Mouse (Mus musculus): ENCODE results near the gene Parp16. TPM values are rescaled to one million over a fixed set of nuclear protein-coding genes. Genes with fewer than 3 reads are reported as not detected.
"Not testable (repeated sequence)": the region's sequence is repeated elsewhere in the genome, so short reads cannot be mapped to it uniquely, and the experiment has no call there.

Parp16 gene
- polyA plus RNA-seq, 1 experiment from 2014 or later = 5.7 TPM

DNA sequence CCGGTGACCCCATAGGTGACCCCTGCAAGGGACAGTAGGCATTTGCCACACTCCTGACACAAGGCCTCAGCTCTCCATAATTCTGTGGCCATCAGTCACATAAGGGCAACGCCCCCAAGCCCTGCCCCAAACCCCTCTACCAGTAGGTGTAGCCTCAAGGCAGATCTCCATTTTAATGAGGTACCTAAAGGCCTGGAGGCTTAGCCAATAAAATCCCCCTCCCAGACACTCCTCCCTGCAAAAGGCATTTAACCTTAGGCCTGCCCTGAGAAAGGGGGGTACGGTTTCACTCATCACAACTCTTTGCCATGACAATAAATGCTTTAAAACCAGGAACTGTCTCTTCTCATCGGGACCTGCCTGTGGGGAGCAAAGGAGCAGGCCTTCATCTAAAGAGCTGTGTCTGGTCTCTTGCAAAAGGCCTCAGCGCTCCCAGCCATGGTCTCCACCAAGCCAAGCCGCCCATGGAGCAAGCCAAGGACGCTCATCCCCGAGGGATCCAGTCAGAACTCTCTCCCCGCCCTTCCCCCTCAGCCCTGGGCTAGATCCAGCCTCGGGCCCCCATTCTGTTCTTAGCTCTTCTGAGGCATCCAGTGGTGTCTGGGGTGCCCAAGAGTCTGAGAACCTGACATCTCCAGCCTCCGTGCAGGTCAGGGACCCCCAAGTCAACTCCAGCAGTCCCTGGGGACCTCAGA lies 60.9 kb downstream of the Parp16 start:
- H3K27ac ChIP-seq = no peak overlapping the region
- H3K9ac ChIP-seq = no peak overlapping the region
- no peak overlapping the region for H3K4me3 ChIP-seq (replicated peaks)
- H3K4me1 ChIP-seq = no peaks in the 10 kb centered on the region
- no peak overlapping the region for H3K4me2 ChIP-seq
- ATAC-seq (ENCODE audit: low FRiP score) = no peak
- 0 out of 2 replicates have a peak, but pooled peaks cover 4% of the 10 kb centered on the region for H3K27me3 ChIP-seq
- WGBS = 66% methylated on average over 11 of the region's 11 CpGs
- H3K9me3 ChIP-seq = no peaks in the 10 kb centered on the region
- H3K36me3 ChIP-seq (replicated peaks) = no peaks in the 10 kb centered on the region

GRCm38 (mm10) chr9:65257218-65257910 lies 62.2 kb downstream of the Parp16 start:
- Histone ChIP-seq H3K4me3 (replicated peaks) (no peak overlapping the region), H3K4me1 (no peaks in the 10 kb centered on the region), H3K27ac (no peak overlapping the region), H3K36me3 (replicated peaks) (no peaks in the 10 kb centered on the region), H3K9ac (no peak overlapping the region), H3K27me3 (0 out of 2 replicates have a peak, but pooled peaks cover 4% of the 10 kb centered on the region), H3K4me2 (no peak overlapping the region), H3K9me3 (no peaks in the 10 kb centered on the region)
- no peak for ATAC-seq (ENCODE audit: low FRiP score)
- 77% methylated on average over 9 of the region's 9 CpGs for WGBS

DNA sequence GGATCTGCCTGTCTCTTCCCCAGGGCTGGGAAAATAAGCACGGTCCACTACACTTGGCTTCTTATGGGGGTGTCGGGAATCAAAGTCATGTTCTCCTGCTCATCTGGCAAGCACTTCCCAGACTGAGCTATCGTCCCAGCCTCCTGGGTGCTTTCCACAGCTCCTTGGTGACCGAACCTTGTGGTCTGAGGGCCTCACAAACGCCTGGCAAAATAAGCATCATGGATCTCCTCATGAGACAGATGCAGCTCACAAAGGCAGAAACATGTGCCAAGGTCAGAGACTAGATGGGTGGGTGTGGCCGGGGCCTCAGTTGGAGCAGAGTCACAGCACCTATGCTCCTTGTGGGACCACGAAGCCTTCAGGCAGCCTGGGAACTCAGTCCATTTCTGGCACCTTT lies 64.2 kb downstream of the Parp16 start:
- 81% methylated on average over 7 of the region's 7 CpGs for WGBS
- Histone ChIP-seq H3K27me3 (0 out of 2 replicates have a peak, but pooled peaks cover 8% of the 10 kb centered on the region), H3K4me2 (no peak overlapping the region), H3K9me3 (no peaks in the 10 kb centered on the region), H3K27ac (no peak overlapping the region), H3K36me3 (replicated peaks) (no peaks in the 10 kb centered on the region), H3K9ac (no peak overlapping the region), H3K4me1 (no peaks in the 10 kb centered on the region), H3K4me3 (replicated peaks) (no peak overlapping the region)
- ATAC-seq (ENCODE audit: low FRiP score) = no peak

- H3K4me1 ChIP-seq = peaks cover 10% of the 10 kb centered on the region; the same call in 1 of the 2 replicates
- ATAC-seq (ENCODE audit: low FRiP score) = no peak
- H3K36me3 ChIP-seq (replicated peaks) = no peaks in the 10 kb centered on the region
- H3K4me2 ChIP-seq = no peak overlapping the region
- 0 out of 2 replicates have a peak, but pooled peaks cover 8% of the 10 kb centered on the region for H3K27me3 ChIP-seq
- H3K9me3 ChIP-seq = no peaks in the 10 kb centered on the region
- no peak overlapping the region for H3K27ac ChIP-seq
- H3K4me3 ChIP-seq (replicated peaks) = no peak overlapping the region
- 95% methylated on average over 2 of the region's 2 CpGs for WGBS
- no peak overlapping the region for H3K9ac ChIP-seq
Observed at GRCm38 (mm10) chr9:65261591-65262230, 66.6 kb downstream of the Parp16 start.

GRCm38 (mm10) chr9:65262641-65263120 lies 67.5 kb downstream of the Parp16 start:
- no peak overlapping the region for H3K4me2 ChIP-seq
- peaks cover 18% of the 10 kb centered on the region for H3K4me1 ChIP-seq
- ATAC-seq (ENCODE audit: low FRiP score) = no peak
- no peak overlapping the region for H3K27ac ChIP-seq
- no peaks in the 10 kb centered on the region for H3K36me3 ChIP-seq (replicated peaks)
- 95% methylated on average over 3 of the region's 3 CpGs for WGBS
- H3K9ac ChIP-seq = no peak overlapping the region
- no peaks in the 10 kb centered on the region for H3K9me3 ChIP-seq
- 0 out of 2 replicates have a peak, but pooled peaks cover 8% of the 10 kb centered on the region for H3K27me3 ChIP-seq
- no peak overlapping the region for H3K4me3 ChIP-seq (replicated peaks)

DNA sequence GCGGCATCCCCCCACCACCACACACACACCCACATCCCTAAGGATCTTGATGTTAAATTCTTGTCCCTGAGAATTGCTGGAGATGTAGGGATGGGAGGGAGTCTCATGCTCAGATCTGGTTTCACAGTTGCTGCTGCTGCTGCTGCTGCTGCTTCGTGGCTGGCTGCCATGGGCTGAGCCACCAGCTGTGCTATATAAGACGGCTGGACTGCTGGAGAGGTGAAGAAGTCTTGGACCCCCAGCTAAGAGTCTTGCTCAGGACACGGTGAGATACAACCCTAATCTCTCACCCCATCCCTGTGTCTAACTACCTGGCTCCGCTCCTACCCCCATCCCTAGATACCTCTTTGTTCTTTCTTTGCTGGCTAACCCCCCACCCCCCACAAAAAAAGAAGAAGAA lies 69.8 kb downstream of the Parp16 start, which contains the start of gene Cilp:
Cilp (plus strand) TSS at position 222 of the 400 bp plus-strand sequence.
- H3K9me3 ChIP-seq = no peaks in the 10 kb centered on the region
- H3K9ac ChIP-seq = no peak within 1 kb of the TSS
- no peak for ATAC-seq (ENCODE audit: low FRiP score)
- H3K27me3 ChIP-seq = peaks cover 7% of the 10 kb centered on the region; the same call in 1 of the 2 replicates
- H3K36me3 ChIP-seq (replicated peaks) = no peaks in the 10 kb centered on the region
- H3K4me1 ChIP-seq = peaks cover 28% of the 10 kb centered on the region
- H3K4me2 ChIP-seq = no peak within 1 kb of the TSS
- H3K4me3 ChIP-seq (replicated peaks) = no peak within 1 kb of the TSS
- WGBS = 47% methylated on average over 5 of the region's 5 CpGs
- H3K27ac ChIP-seq = peak within 1 kb of the TSS; percentile 65; the same call in 1 of the 2 replicates

DNA sequence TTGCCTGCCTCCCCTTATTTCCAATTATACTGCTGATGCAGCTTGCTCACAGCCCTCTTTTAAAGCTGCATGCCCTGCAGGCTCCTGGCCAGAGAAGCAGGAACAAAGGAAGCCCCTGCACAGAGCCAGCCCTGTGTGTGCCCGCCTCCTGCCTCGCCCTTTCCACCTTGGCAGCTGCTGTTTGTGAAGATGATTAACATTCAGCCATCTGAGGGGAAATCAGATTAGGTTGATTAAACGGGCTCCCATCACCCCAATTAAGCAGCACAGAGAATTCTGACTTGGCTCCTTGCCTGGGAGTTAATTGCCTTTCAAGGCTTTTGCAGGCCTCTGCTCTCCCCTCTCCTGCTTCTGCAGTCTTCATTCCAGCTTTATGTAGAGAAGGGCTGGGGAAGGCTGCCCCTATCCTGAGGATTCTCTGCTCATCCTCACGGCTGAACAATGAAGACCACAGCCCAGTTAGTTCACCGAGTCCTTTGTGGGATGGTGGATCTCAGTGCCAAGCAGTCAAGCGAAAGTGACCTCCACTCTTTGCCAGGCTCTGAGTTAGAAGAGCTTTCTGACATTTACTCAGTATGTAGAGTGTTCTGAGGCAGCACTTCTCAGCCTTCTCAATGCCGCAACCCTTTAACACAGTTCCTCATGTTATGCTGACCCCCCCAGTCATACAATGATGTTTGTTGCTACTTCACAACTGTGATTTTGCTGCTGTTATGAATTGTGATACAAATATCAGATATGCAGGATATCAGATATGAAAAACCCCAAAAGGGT lies 72.8 kb downstream of the Parp16 start:
- peak overlapping the region; percentile 95 for H3K27ac ChIP-seq
- H3K27me3 ChIP-seq = peaks cover 28% of the 10 kb centered on the region
- no peaks in the 10 kb centered on the region for H3K9me3 ChIP-seq
- 13% methylated on average over 7 of the region's 7 CpGs for WGBS
- H3K4me1 ChIP-seq = peaks cover 30% of the 10 kb centered on the region
- H3K9ac ChIP-seq = 0 out of 2 replicates have a peak overlapping the region, but pooled peaks have one; percentile 9
- peak; percentile 95 for ATAC-seq (ENCODE audit: low FRiP score)
- no peaks in the 10 kb centered on the region for H3K36me3 ChIP-seq (replicated peaks)
- peak overlapping the region; percentile 24 for H3K4me2 ChIP-seq
- no peak overlapping the region for H3K4me3 ChIP-seq (replicated peaks)

- Histone ChIP-seq H3K4me2 (no peak overlapping the region), H3K9me3 (no peaks in the 10 kb centered on the region), H3K4me3 (replicated peaks) (no peak overlapping the region), H3K4me1 (peaks cover 9% of the 10 kb centered on the region), H3K27me3 (peaks cover 26% of the 10 kb centered on the region), H3K9ac (no peak overlapping the region), H3K27ac (no peak overlapping the region), H3K36me3 (replicated peaks) (no peaks in the 10 kb centered on the region)
- 90% methylated on average over 13 of the region's 13 CpGs for WGBS
- ATAC-seq (ENCODE audit: low FRiP score) = no peak
Observed at GRCm38 (mm10) chr9:65273048-65273809, 78.1 kb downstream of the Parp16 start.

DNA sequence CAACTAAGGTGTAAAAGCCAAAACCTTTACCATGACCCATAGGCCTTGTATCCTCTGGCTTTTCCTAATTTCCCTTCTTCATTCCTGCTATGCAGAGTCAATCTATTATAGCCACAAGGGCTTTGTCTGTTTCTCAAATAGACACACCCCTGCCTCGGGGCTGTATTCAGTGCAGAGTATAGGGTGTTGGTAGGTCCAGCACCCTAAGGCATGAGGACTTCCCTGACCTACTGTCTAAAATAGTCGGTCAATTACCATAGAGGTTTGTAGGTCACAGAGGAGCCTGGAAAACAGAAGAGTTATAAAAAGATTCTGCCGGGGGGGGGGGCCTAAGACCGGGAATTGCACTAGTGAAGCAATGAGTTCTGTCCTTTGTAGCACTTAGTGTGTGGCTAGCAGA lies 78.7 kb downstream of the Parp16 start:
- ATAC-seq (ENCODE audit: low FRiP score) = no peak
- H3K9ac ChIP-seq = no peak overlapping the region
- H3K36me3 ChIP-seq (replicated peaks) = no peaks in the 10 kb centered on the region
- no peaks in the 10 kb centered on the region for H3K9me3 ChIP-seq
- H3K27me3 ChIP-seq = peaks cover 26% of the 10 kb centered on the region
- no peak overlapping the region for H3K4me3 ChIP-seq (replicated peaks)
- no peak overlapping the region for H3K4me2 ChIP-seq
- 78% methylated on average over 4 of the region's 4 CpGs for WGBS
- H3K27ac ChIP-seq = no peak overlapping the region
- peaks cover 5% of the 10 kb centered on the region; the same call in 1 of the 2 replicates for H3K4me1 ChIP-seq

- not testable (repeated sequence) for H3K9ac ChIP-seq; H3K4me3 ChIP-seq (replicated peaks); H3K4me1 ChIP-seq; ATAC-seq (ENCODE audit: low FRiP score); H3K36me3 ChIP-seq (replicated peaks); H3K9me3 ChIP-seq; H3K27ac ChIP-seq; H3K4me2 ChIP-seq
- peaks cover 23% of the 10 kb centered on the region for H3K27me3 ChIP-seq
- 73% methylated on average over 3 of the region's 3 CpGs for WGBS
Observed at GRCm38 (mm10) chr9:65274851-65275250, 79.7 kb downstream of the Parp16 start.

DNA sequence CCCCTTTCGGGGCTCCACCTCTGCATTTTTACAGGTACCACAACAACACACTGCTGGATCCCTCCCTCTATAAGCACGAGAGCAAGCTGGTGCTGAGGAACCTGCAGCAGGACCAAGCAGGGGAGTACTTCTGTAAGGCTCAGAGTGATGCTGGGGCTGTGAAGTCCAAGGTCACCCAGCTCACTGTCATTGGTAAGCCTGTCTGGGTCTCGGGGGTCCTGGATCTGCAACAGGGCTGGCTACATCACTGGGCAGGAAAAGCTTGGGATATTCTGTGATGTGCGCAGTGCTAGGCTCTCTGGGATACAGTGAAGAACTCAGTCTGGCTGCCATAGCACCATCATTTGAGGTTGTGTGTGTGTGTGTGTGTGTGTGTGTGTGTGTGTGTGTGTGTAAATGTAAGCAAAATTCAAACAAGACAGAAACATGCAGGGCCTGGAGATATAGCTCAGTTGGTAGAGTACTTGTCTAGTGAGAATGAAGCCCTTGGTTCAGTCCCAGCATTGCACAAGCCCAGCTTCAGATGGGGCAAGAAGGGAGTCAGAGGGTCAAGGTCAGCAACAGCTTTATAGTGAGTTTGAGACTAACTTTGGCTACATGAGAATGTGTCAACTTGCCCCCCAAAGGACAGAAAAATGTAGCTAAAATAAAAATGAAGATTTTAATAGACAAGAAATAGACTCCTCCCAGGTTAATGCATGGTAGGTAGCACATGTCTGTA lies 80.8 kb downstream of the Parp16 start:
- Histone ChIP-seq H3K9ac (no peak overlapping the region), H3K4me3 (replicated peaks) (no peak overlapping the region), H3K4me1 (peaks cover 3% of the 10 kb centered on the region; the same call in 1 of the 2 replicates), H3K4me2 (no peak overlapping the region), H3K27me3 (peaks cover 14% of the 10 kb centered on the region), H3K36me3 (replicated peaks) (no peaks in the 10 kb centered on the region), H3K9me3 (no peaks in the 10 kb centered on the region), H3K27ac (no peak overlapping the region)
- 86% methylated on average over 4 of the region's 4 CpGs for WGBS
- no peak for ATAC-seq (ENCODE audit: low FRiP score)

Data from forebrain, embryonic 12.5 days (tissue).